In the genomic region with DNA sequence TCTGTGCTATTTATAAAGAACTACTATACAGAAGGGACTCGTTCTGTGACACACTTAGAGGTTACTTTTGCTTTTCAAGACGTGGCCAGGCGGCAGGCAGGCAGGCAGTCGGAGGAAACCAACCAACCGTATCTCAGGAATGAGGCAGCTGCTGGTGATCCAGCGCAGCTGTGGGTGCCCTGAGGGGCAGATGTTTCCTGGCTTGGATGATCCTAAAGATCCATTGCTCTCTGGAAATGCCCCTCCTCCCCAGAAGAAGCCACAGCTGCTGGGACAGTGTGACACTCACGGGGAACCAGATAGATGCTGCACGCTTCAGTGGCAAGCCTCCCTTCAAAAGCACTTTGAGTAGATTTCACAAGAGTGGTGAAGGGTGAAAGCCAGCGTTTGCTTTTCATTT, we compare ENCODE assay signal across 1 mouse cellular context.
TF ChIP-seq lines count a peak whose summit lies in the region.

No protein-coding gene starts in this region.

TF ChIP-seq in CH12.LX, 34 proteins besides CTCF, POLR2A, EP300 and RAD21 (continued from another document):
- TF ChIP-seq E2F4 (IDR thresholded peaks at IDR 0.05; ENCODE audit: insufficient replicate concordance, low read depth, low read length), result no peak
- no peak for TF ChIP-seq USF1 (IDR thresholded peaks at IDR 0.05; ENCODE audit: low read depth, low read length)
- no peak for TF ChIP-seq USF2 (conservative IDR thresholded peaks at IDR 0.05; ENCODE audit: low read depth, low read length)
- no peak for TF ChIP-seq SMC3 (IDR thresholded peaks at IDR 0.05; ENCODE audit: low read depth, low read length)
- TF ChIP-seq HCFC1 (IDR thresholded peaks at IDR 0.05; ENCODE audit: low read depth, low read length), result no peak
- no peak for TF ChIP-seq ZKSCAN1 (IDR thresholded peaks at IDR 0.05; ENCODE audit: borderline replicate concordance, low read depth, low read length)
- no peak for TF ChIP-seq SIN3A (IDR thresholded peaks at IDR 0.05; ENCODE audit: low read length)
- no peak for TF ChIP-seq NRF1 (IDR thresholded peaks at IDR 0.05; ENCODE audit: low read depth, low read length)
- no peak for TF ChIP-seq ZNF384 (IDR thresholded peaks at IDR 0.05; ENCODE audit: low read depth, low read length)
- no peak for TF ChIP-seq GABPA (IDR thresholded peaks at IDR 0.05; ENCODE audit: insufficient replicate concordance, low read depth, low read length)
- no peak for TF ChIP-seq CHD1 (IDR thresholded peaks at IDR 0.05; ENCODE audit: low read depth, low read length)
- TF ChIP-seq ZMIZ1 (IDR thresholded peaks at IDR 0.05; ENCODE audit: low read depth, low read length), result no peak
- TF ChIP-seq ELF1 (IDR thresholded peaks at IDR 0.05; ENCODE audit: low read depth, low read length), result no peak
- 0 out of 2 replicates have a peak, but pooled peaks have one; percentile 60 for TF ChIP-seq MAZ (IDR thresholded peaks at IDR 0.05; ENCODE audit: low read depth, low read length)
- peak; percentile 16; the same call in 1 of the 2 replicates for TF ChIP-seq MEF2A (IDR thresholded peaks at IDR 0.05; ENCODE audit: borderline replicate concordance, low read depth, low read length)
- TF ChIP-seq IRF4 (IDR thresholded peaks at IDR 0.05; ENCODE audit: low read depth, low read length), result 0 out of 2 replicates have a peak, but pooled peaks have one; percentile 30
- TF ChIP-seq JUND (conservative IDR thresholded peaks at IDR 0.05; ENCODE audit: low read depth, low read length), result no peak
- TF ChIP-seq CHD2 (IDR thresholded peaks at IDR 0.05; ENCODE audit: low read length), result peak; percentile 78; the same call in 1 of the 2 replicates
- TF ChIP-seq MXI1 (IDR thresholded peaks at IDR 0.05; ENCODE audit: low read depth, low read length), result peak; percentile 30; the same call in 1 of the 2 replicates
